Mouse (Mus musculus): Measurements from ENCODE around the gene Lrrc4c. TPM values are rescaled to one million over a fixed set of nuclear protein-coding genes. Genes with fewer than 3 reads are reported as not detected.

Gene Lrrc4c
- 18.5 and 20.5 TPM in 2 replicates for polyA plus RNA-seq (2012; rRNA removed)

DNA sequence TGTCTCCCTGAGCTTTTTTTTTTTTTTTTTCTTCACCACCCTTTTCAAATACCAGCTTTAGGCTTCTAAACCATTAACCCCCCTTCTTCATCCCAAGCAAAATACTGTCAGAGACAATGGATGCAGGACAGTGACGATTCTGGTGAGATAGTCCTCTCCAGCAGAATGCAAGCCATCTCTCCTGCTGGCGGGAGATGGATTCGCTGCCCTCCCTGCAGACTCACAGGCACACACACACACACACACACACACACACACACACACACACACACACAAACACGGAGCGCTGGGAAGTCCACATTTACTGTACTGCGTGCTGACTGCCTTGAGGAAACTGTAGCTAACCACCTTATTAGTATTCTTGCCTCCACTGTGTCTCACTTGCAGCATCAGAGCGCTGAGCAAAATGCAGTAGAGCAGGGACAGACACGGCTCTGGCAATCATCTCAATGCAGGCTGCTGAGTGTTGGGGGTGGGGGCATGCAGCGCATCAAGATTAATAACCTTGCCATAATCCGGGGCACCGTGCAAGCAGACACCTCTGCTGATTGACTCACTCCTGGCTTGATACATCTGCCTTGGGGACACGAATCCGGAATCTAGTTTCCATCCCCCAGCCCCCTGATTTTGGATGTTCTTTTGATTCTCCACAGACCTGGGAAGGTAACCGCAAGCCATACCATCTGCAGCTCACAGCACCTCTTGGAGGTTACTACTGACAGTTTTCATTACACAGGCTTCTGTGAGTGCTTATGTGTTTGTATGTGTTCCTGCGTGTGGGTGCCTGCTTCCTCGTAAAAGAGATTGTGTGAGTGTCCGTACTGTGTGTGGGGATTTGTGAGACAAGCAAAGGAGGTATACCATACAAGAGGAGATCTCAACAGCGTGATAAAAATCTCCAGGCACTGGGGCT, at the start of gene Lrrc4c:
Lrrc4c (plus strand) TSS at position 783 of the 913 bp plus-strand sequence.

